Mouse (Mus musculus) spleen, adult 2 months (tissue): ENCODE measurements around the gene Gse1. TPM values are rescaled to one million over a fixed set of nuclear protein-coding genes. Genes with fewer than 3 reads are reported as not detected.
A peak's percentile ranks its signal among the peaks of the same experiment; 100 is the strongest.
"Not testable (repeated sequence)": the region's sequence is repeated elsewhere in the genome, so short reads cannot be mapped to it uniquely, and the experiment has no call there.

Source experiments
- DNase-seq, 2 experiments: peaks; one replicate each; pipeline versions ENCODE4 v3.0.0 to v3.0.0-alpha.2; 2012 to 2021; ENCODE audit warnings: low spot score in 2 of 2, low read depth in 1 of 2
- H3K27ac ChIP-seq: fragments of 200-500 bp; 2 replicates; pipeline ENCODE4 v1.5.1; 2012; ENCODE audit warnings: low read length, inconsistent platforms; ENCODE audit not compliant: insufficient read depth
- H3K27me3 ChIP-seq: fragments of 200-500 bp; 2 replicates; pipeline ENCODE4 v1.6.1; 2012; ENCODE audit warnings: mild to moderate bottlenecking, moderate library complexity, low read length, inconsistent platforms; ENCODE audit not compliant: control insufficient read depth, insufficient read depth
- H3K36me3 ChIP-seq: fragments of 200-500 bp; 2 replicates; pipeline ENCODE4 v1.6.1; 2012; ENCODE audit warnings: mild to moderate bottlenecking, low read length, inconsistent platforms; ENCODE audit not compliant: control insufficient read depth, insufficient read depth
- H3K4me1 ChIP-seq: fragments of 200-500 bp; 2 replicates; pipeline ENCODE4 v1.6.1; 2011; ENCODE audit warnings: inconsistent platforms; ENCODE audit not compliant: control insufficient read depth, insufficient read depth, insufficient read length
- H3K4me3 ChIP-seq: fragments of 200-500 bp; 2 replicates; pipeline ENCODE4 v1.5.1; 2011; ENCODE audit warnings: mild to moderate bottlenecking, inconsistent platforms; ENCODE audit not compliant: insufficient read depth, insufficient read length; ENCODE audit errors: extremely low read depth
- CTCF ChIP-seq: fragments of 200-500 bp; IDR thresholded peaks from 2 replicates; pipeline ENCODE4 v1.5.1; 2011; ENCODE audit warnings: mild to moderate bottlenecking, inconsistent platforms; ENCODE audit not compliant: insufficient read depth, insufficient read length, insufficient replicate concordance; ENCODE audit errors: extremely low read depth
- POLR2A ChIP-seq: fragments of 200-500 bp; IDR thresholded peaks from 2 replicates; pipeline ENCODE4 v1.6.1; 2011; ENCODE audit warnings: low read depth, low read length, inconsistent platforms
- WGBS: fragments of 180-500 bp; shearing (Covaris S2); methylation state at CpG from one replicate; pipeline ENCODE4 v1.1.7; 2018; 5-methylcytosine and 5-hydroxymethylcytosine counted together
- polyA plus RNA-seq: library from polyadenylated mRNA; depleted of rRNA; stranded (reverse); fragments of >200 nt; gene quantifications from 2 replicates; pipeline ENCODE4 v1.2.3, GENCODE M21; 2012

Gse1 gene
- polyA plus RNA-seq, 1 experiment: 39.2 TPM

DNA sequence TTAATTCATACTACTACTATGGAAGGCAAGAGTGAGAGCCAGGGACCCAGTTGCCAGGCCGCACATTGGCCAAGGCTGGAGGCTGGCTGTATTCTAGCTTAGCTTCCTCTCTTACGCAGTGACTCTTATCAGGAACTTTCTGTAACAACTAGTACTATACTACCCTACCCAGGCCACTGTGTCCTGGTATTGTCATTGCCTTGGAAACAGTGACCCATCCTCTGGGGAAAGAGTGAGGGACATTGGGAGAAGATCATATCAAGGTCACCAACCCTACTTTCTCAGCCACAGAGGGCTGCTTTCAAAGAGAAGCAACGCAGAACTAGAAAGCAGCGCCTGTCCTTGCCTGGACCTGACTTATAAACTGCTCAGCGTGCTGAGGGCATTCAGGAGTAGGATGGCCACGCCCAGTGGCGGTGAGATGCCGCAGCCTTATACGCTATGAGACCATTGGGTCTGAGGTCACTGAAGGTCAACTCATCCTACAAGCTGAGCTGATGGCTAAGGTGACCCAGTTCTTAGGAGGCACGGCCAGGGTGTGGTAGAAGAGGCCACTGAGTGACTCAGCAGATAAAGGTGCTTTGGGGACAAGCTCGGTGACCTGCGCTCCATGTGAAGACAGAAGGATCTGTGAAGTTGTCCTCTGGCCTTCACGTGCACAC, 100.2 kb downstream of the Gse1 start:
- Histone ChIP-seq H3K27ac (no peak overlapping the region), H3K27me3 (no peaks in the 10 kb centered on the region), H3K36me3 (no peaks in the 10 kb centered on the region), H3K4me3 (no peak overlapping the region), H3K4me1 (peaks cover 18% of the 10 kb centered on the region)
- 80% methylated on average over 13 of the region's 13 CpGs for WGBS
- DNase-seq: no peak
- no peak for TF ChIP-seq POLR2A
- no peak for TF ChIP-seq CTCF

DNA sequence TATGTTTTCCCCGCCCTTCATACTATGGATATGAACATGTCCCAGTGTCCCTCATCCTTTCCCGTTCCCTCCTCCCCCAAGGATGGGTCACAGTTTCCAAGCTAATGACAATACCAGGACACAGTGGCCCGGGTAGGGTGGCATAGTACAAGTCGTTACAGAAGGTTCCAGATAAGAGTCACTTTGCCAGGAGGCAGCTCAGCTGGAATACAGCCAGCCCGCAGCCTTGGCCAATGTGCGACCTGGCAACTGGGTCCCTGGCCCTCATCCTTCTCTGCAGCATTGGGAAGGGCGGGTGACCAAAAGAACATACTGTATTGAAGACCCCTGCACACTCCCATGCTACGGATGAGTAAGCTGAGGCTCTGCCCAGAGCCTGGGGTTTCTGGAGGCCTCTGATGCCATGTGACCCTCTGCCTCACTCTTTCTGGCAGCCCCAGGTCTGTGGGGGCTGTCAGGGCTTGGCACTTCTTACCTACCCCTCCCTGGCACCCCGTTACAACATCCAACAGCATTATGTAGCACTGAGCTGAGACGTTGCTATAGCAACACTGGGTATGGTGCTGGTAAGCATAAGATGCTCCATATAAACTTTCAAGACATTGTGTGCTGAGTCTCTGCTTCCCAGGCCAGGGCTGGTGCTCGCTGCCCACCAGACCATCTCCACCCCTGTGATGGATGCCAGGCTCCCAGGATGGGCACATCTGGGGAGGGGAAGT, 100.9 kb downstream of the Gse1 start:
- no peak overlapping the region for H3K4me3 ChIP-seq
- no peak for DNase-seq
- TF ChIP-seq CTCF (no peak), POLR2A (no peak)
- H3K27ac ChIP-seq: no peak overlapping the region
- WGBS: 80% methylated on average over 11 of the region's 11 CpGs
- no peaks in the 10 kb centered on the region for H3K36me3 ChIP-seq
- no peaks in the 10 kb centered on the region for H3K27me3 ChIP-seq
- peaks cover 20% of the 10 kb centered on the region; the same call in 1 of the 2 replicates for H3K4me1 ChIP-seq

DNA sequence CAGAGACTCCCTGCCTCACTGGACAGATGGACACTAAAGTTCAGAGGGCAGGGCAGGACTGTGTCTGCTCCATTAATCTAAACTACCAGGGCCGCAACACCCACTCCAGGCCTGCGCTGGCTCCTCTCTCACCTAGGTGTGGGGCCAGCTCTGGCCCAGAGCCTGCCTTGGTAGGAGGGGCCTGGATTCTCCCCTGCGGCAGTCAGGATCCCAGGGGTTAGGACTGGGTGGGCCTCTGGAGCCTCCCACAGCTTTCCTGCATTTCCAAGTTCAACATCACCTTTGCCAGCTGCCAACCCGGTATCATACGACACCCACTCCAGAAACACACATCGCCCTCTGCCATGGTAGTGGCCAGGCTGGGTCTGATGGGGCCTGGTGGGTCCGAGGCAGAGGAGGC, 102.8 kb downstream of the Gse1 start:
- Histone ChIP-seq H3K27ac (no peak overlapping the region), H3K36me3 (no peaks in the 10 kb centered on the region), H3K4me1 (peaks cover 28% of the 10 kb centered on the region; the same call in 1 of the 2 replicates), H3K27me3 (no peaks in the 10 kb centered on the region), H3K4me3 (no peak overlapping the region)
- TF ChIP-seq POLR2A: no peak
- TF ChIP-seq CTCF: no peak
- WGBS: 91% methylated on average over 7 of the region's 7 CpGs
- no peak for DNase-seq

DNA sequence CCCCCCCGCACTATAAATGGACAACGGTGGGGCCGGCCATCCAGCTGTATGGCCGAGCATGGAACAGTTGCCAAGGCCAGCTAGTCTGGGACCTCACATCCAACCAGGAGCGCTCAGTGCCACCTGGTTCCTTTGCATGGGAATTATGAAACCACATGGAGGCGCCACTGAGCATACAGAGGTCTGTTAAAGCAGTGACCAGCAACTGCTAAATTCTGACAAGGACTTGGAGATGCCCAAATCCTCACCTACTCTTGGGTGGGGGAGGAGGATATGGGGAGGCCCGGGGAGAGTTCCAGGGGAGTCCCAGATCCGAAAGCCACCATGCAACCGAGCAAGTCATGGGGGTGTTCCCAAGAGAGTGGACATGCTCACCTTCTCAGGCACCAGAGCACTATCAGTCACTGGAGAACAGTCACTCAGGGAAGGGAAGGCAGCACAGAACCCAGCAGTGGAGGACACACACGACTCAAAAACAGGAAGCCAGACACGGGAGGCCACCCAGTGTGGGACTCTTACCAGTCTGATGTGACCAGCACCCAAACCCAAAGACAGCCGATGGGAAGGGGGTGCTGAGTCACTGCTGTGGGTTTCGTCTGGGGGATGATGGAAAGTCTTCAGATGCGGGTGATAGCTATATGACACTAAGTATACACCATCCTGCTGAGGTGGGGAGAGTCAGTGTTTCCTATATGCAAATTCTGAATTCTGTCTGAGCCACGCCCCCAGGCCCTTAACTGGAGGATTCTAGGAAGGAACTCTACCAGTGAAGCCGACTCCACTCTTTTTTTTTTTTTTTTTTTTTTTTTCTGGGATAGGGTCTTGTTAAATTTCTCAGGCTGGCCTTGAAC, 104.3 kb downstream of the Gse1 start:
- Histone ChIP-seq H3K27me3 (no peaks in the 10 kb centered on the region), H3K4me3 (no peak overlapping the region), H3K4me1 (peaks cover 28% of the 10 kb centered on the region; the same call in 1 of the 2 replicates), H3K27ac (no peak overlapping the region), H3K36me3 (no peaks in the 10 kb centered on the region)
- 20% methylated on average over 16 of the region's 16 CpGs for WGBS
- TF ChIP-seq CTCF (peak; percentile 12; the same call in 1 of the 2 replicates), POLR2A (no peak)
- DNase-seq: peak; percentile 38 to 55

DNA sequence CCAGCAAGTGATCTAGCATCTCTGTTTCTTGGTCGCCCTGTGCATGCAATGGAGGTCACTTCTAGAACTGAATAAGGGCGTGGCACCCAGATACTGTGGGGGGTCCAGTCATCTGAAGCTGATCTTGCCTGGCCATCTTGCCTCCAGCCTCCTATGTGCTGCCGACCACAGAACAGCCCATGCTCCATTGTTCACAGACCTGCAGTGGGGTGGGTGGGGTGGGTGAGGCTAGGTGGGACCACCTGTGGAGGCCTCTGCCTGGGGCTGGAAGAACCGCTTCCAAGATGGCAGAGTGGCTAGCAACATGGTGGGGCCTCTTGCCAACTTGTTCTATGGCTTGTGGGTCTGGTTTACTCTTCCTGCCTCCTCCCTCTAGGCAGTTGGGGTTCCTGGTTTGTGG, 105.4 kb downstream of the Gse1 start:
- H3K4me1 ChIP-seq: peaks cover 28% of the 10 kb centered on the region; the same call in 1 of the 2 replicates
- WGBS: 85% methylated on average over 4 of the region's 4 CpGs
- H3K27me3 ChIP-seq: no peaks in the 10 kb centered on the region
- no peak overlapping the region for H3K4me3 ChIP-seq
- DNase-seq: no peak
- TF ChIP-seq CTCF: no peak
- no peak for TF ChIP-seq POLR2A
- H3K36me3 ChIP-seq: no peaks in the 10 kb centered on the region
- no peak overlapping the region for H3K27ac ChIP-seq

DNA sequence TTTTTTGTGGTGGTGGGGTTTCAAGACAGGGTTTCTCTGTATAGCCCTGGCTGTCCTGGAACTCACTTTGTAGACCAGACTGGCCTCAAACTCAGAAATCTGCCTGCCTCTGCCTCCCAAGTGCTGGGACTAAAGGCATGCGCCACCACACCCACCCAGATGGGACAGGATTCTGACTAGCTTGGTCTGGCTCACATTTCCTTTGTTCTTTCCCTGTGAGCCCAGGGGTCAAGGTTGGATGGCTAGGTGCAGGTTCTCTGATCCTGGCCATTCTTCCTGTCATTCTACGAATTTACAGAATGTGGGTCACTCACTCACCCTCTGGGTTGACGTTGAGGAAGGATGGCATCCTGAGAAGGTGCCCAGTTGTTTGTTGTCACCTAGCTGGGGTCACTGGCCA, 106.0 kb downstream of the Gse1 start:
- not testable (repeated sequence) for DNase-seq, H3K36me3 ChIP-seq, H3K27me3 ChIP-seq, H3K27ac ChIP-seq, H3K4me3 ChIP-seq
- H3K4me1 ChIP-seq: peaks cover 28% of the 10 kb centered on the region; the same call in 1 of the 2 replicates
- WGBS: 68% methylated on average over 3 of the region's 3 CpGs
